Mouse (Mus musculus) c-Kit-positive CD71-positive TER-119-negative erythroid progenitor cells, embryonic 14.5 days (primary cell): ENCODE results near the gene Cacnb2.

ENCODE experiments used
- DNase-seq: peaks from one replicate; pipeline ENCODE4 v3.0.0-alpha.2; 2013; ENCODE audit warnings: low read depth

Gene Cacnb2

GRCm38 (mm10) chr2:14602788-14603187 is at the start of gene Cacnb2:
Gene Cacnb2, plus strand, starts transcription at chr2:14603088.
- no peak for DNase-seq

- no peak for DNase-seq
Measured at GRCm38 (mm10) chr2:14568020-14568419, 34.9 kb upstream of the Cacnb2 start.

GRCm38 (mm10) chr2:14571300-14571699 is 31.6 kb upstream of the Cacnb2 start:
- DNase-seq, result no peak

- no peak for DNase-seq
Measured at GRCm38 (mm10) chr2:14589541-14589940, 13.3 kb upstream of the Cacnb2 start.

GRCm38 (mm10) chr2:14597909-14598563 is 4.9 kb upstream of the Cacnb2 start:
- no peak for DNase-seq

- DNase-seq, result no peak
Measured at GRCm38 (mm10) chr2:14603784-14604781, 1.2 kb downstream of the Cacnb2 start.

- no peak for DNase-seq
Measured at GRCm38 (mm10) chr2:14604791-14605190, 1.9 kb downstream of the Cacnb2 start.

GRCm38 (mm10) chr2:14605207-14605606 is 2.3 kb downstream of the Cacnb2 start:
- no peak for DNase-seq

GRCm38 (mm10) chr2:14608606-14609005 is 5.7 kb downstream of the Cacnb2 start:
- no peak for DNase-seq

- DNase-seq, result no peak
Measured at GRCm38 (mm10) chr2:14612705-14613104, 9.8 kb downstream of the Cacnb2 start.

GRCm38 (mm10) chr2:14616361-14616760 is 13.5 kb downstream of the Cacnb2 start:
- DNase-seq, result no peak

GRCm38 (mm10) chr2:14620120-14620853 is 17.4 kb downstream of the Cacnb2 start:
- no peak for DNase-seq

- no peak for DNase-seq
Measured at GRCm38 (mm10) chr2:14620891-14621290, 18.0 kb downstream of the Cacnb2 start.

- DNase-seq, result no peak
Measured at GRCm38 (mm10) chr2:14623820-14624219, 20.9 kb downstream of the Cacnb2 start.

- DNase-seq, result no peak
Measured at GRCm38 (mm10) chr2:14629814-14630492, 27.1 kb downstream of the Cacnb2 start.

GRCm38 (mm10) chr2:14631590-14631989 is 28.7 kb downstream of the Cacnb2 start:
- no peak for DNase-seq

GRCm38 (mm10) chr2:14633202-14633601 is 30.3 kb downstream of the Cacnb2 start:
- no peak for DNase-seq

- DNase-seq, result no peak
Measured at GRCm38 (mm10) chr2:14639266-14639665, 36.4 kb downstream of the Cacnb2 start.

GRCm38 (mm10) chr2:14639877-14640276 is 37.0 kb downstream of the Cacnb2 start:
- DNase-seq, result no peak

- DNase-seq, result no peak
Measured at GRCm38 (mm10) chr2:14641040-14641439, 38.2 kb downstream of the Cacnb2 start.

- no peak for DNase-seq
Measured at GRCm38 (mm10) chr2:14651268-14651667, 48.4 kb downstream of the Cacnb2 start.

- no peak for DNase-seq
Measured at GRCm38 (mm10) chr2:14656673-14657072, 53.8 kb downstream of the Cacnb2 start.
